Mouse (Mus musculus) neural tube, embryonic 12.5 days (tissue): ENCODE data around the gene Rnf43. TPM values are rescaled to one million over a fixed set of nuclear protein-coding genes. Genes with fewer than 3 reads are reported as not detected.

Source experiments
- ATAC-seq: fragments of 200-750 bp; cut with Nextera tagmentation; 2 replicates; pipeline ENCODE4 v1.8.0; 2017; ENCODE audit warnings: low read depth, mild to moderate bottlenecking, moderate TSS enrichment, moderate library complexity; ENCODE audit not compliant: low FRiP score
- H3K27ac ChIP-seq: fragments of 300-500 bp; sonication (generic); 2 replicates; pipeline ENCODE4 v1.5.1; 2016
- H3K27me3 ChIP-seq: fragments of 300-500 bp; sonication (generic); replicated peaks from 2 replicates; pipeline ENCODE4 v1.6.1; 2016; ENCODE audit warnings: mild to moderate bottlenecking
- H3K36me3 ChIP-seq: fragments of 300-500 bp; sonication (generic); 2 replicates; pipeline ENCODE4 v1.6.1; 2016; ENCODE audit warnings: mild to moderate bottlenecking
- H3K4me1 ChIP-seq: fragments of 300-500 bp; sonication (generic); 2 replicates; pipeline ENCODE4 v1.6.1; 2016
- H3K4me2 ChIP-seq: fragments of 300-500 bp; sonication (generic); replicated peaks from 2 replicates; pipeline ENCODE4 v1.6.1; 2016; ENCODE audit warnings: mild to moderate bottlenecking
- H3K4me3 ChIP-seq: fragments of 300-500 bp; sonication (generic); 2 replicates; pipeline ENCODE4 v1.5.1; 2016
- H3K9ac ChIP-seq: fragments of 300-500 bp; sonication (generic); 2 replicates; pipeline ENCODE4 v1.6.1; 2016; ENCODE audit warnings: mild to moderate bottlenecking
- H3K9me3 ChIP-seq: fragments of 300-500 bp; sonication (generic); 2 replicates; pipeline ENCODE4 v1.6.1; 2016; ENCODE audit warnings: mild to moderate bottlenecking
- WGBS: fragments of 180-500 bp; shearing (Covaris S2); methylation state at CpG from one replicate; pipeline ENCODE4 v1.1.7; 2016; 5-methylcytosine and 5-hydroxymethylcytosine counted together
- polyA plus RNA-seq: library from polyadenylated mRNA; unstranded; fragments of >200 nt; fragmentation: Nextera tagmentation; extraction: Ambion mirVana; gene quantifications from 2 replicates; pipeline ENCODE4 v1.2.1, GENCODE M21; 2016

Rnf43 gene
- polyA plus RNA-seq, result 0.57 and 1.1 TPM in 2 replicates

- Histone ChIP-seq H3K36me3 (no peaks in the 10 kb centered on the region), H3K9ac (no peak within 1 kb of the TSS), H3K4me1 (no peaks in the 10 kb centered on the region; the same call in 1 of the 2 replicates), H3K4me3 (0 out of 2 replicates have a peak within 1 kb of the TSS, but pooled peaks have one; percentile 1), H3K27me3 (peaks cover 17% of the 10 kb centered on the region; the same call in 1 of the 2 replicates), H3K4me2 (peak within 1 kb of the TSS; percentile 47), H3K27ac (no peak within 1 kb of the TSS), H3K9me3 (no peaks in the 10 kb centered on the region)
- 0 out of 2 replicates have a peak, but pooled peaks have one; percentile 58 for ATAC-seq
- under 1% methylated on average over 8 of the region's 8 CpGs for WGBS
Observed at GRCm38 (mm10) chr11:87662407-87662806, at the start of gene Rnf43. Gene Rnf43 (plus strand): TSS chr11:87662722.

- no peak overlapping the region for H3K4me2 ChIP-seq
- no peak for ATAC-seq
- peaks cover 6% of the 10 kb centered on the region; the same call in 1 of the 2 replicates for H3K9me3 ChIP-seq
- no peak overlapping the region for H3K9ac ChIP-seq
- WGBS, result 94% methylated on average over 7 of the region's 7 CpGs
- no peaks in the 10 kb centered on the region for H3K4me1 ChIP-seq
- H3K27me3 ChIP-seq, result no peaks in the 10 kb centered on the region
- no peak overlapping the region for H3K27ac ChIP-seq
- no peak overlapping the region for H3K4me3 ChIP-seq
- H3K36me3 ChIP-seq, result peaks cover 91% of the 10 kb centered on the region
Observed at GRCm38 (mm10) chr11:87613972-87614371, 48.5 kb upstream of the Rnf43 start.

- H3K4me3 ChIP-seq, result no peak overlapping the region
- H3K9me3 ChIP-seq, result peaks cover 6% of the 10 kb centered on the region; the same call in 1 of the 2 replicates
- H3K27me3 ChIP-seq, result no peaks in the 10 kb centered on the region
- H3K36me3 ChIP-seq, result peaks cover 79% of the 10 kb centered on the region
- H3K4me1 ChIP-seq, result no peaks in the 10 kb centered on the region
- no peak overlapping the region for H3K4me2 ChIP-seq
- WGBS, result 94% methylated on average over 5 of the region's 5 CpGs
- no peak for ATAC-seq
- H3K9ac ChIP-seq, result no peak overlapping the region
- H3K27ac ChIP-seq, result no peak overlapping the region
Observed at GRCm38 (mm10) chr11:87615551-87615950, 47.0 kb upstream of the Rnf43 start.

- no peaks in the 10 kb centered on the region for H3K4me1 ChIP-seq
Observed at GRCm38 (mm10) chr11:87615952-87616351, 46.6 kb upstream of the Rnf43 start.

GRCm38 (mm10) chr11:87616790-87617474 lies 45.6 kb upstream of the Rnf43 start, which contains the start of gene Hsf5:
Gene Hsf5 (plus strand): TSS chr11:87617164.
- H3K27me3 ChIP-seq, result no peaks in the 10 kb centered on the region
- no peak for ATAC-seq
- no peaks in the 10 kb centered on the region for H3K4me1 ChIP-seq
- H3K4me2 ChIP-seq, result no peak within 1 kb of the TSS
- whole genome bisulfite sequencing, result 87% methylated on average over 66 of the region's 69 CpGs
- no peak within 1 kb of the TSS for H3K9ac ChIP-seq
- H3K36me3 ChIP-seq, result peaks cover 65% of the 10 kb centered on the region
- no peak within 1 kb of the TSS for H3K27ac ChIP-seq
- no peak within 1 kb of the TSS for H3K4me3 ChIP-seq
- peaks cover 6% of the 10 kb centered on the region; the same call in 1 of the 2 replicates for H3K9me3 ChIP-seq

More at GRCm38 (mm10) chr11:87615952-87616351, 46.6 kb upstream of the Rnf43 start:
- H3K27ac ChIP-seq, result no peak overlapping the region
- H3K4me2 ChIP-seq, result no peak overlapping the region
- no peak overlapping the region for H3K9ac ChIP-seq
- H3K4me3 ChIP-seq, result no peak overlapping the region
- 99% methylated on average over 2 of the region's 2 CpGs for WGBS
- H3K36me3 ChIP-seq, result peaks cover 74% of the 10 kb centered on the region
- peaks cover 6% of the 10 kb centered on the region; the same call in 1 of the 2 replicates for H3K9me3 ChIP-seq
- ATAC-seq, result no peak
- no peaks in the 10 kb centered on the region for H3K27me3 ChIP-seq

- no peak overlapping the region for H3K27ac ChIP-seq
- WGBS, result 93% methylated on average over 32 of the region's 32 CpGs
Observed at GRCm38 (mm10) chr11:87617606-87618005, 44.9 kb upstream of the Rnf43 start.

GRCm38 (mm10) chr11:87623160-87623559 lies 39.4 kb upstream of the Rnf43 start:
- no peak for ATAC-seq
- Histone ChIP-seq H3K36me3 (peaks cover 36% of the 10 kb centered on the region), H3K4me3 (no peak overlapping the region), H3K27me3 (no peaks in the 10 kb centered on the region), H3K4me1 (no peaks in the 10 kb centered on the region), H3K4me2 (no peak overlapping the region), H3K27ac (no peak overlapping the region), H3K9ac (no peak overlapping the region), H3K9me3 (no peaks in the 10 kb centered on the region)
- WGBS, result 82% methylated on average over 4 of the region's 4 CpGs

More at GRCm38 (mm10) chr11:87617606-87618005, 44.9 kb upstream of the Rnf43 start:
- H3K27me3 ChIP-seq, result no peaks in the 10 kb centered on the region
- H3K4me2 ChIP-seq, result no peak overlapping the region
- no peak overlapping the region for H3K4me3 ChIP-seq
- no peaks in the 10 kb centered on the region for H3K4me1 ChIP-seq
- H3K36me3 ChIP-seq, result peaks cover 59% of the 10 kb centered on the region
- ATAC-seq, result no peak
- H3K9ac ChIP-seq, result no peak overlapping the region
- H3K9me3 ChIP-seq, result peaks cover 6% of the 10 kb centered on the region; the same call in 1 of the 2 replicates

- Histone ChIP-seq H3K27me3 (no peaks in the 10 kb centered on the region), H3K27ac (no peak overlapping the region), H3K4me2 (no peak overlapping the region), H3K4me1 (no peaks in the 10 kb centered on the region), H3K4me3 (no peak overlapping the region), H3K9ac (no peak overlapping the region), H3K36me3 (peaks cover 14% of the 10 kb centered on the region), H3K9me3 (no peaks in the 10 kb centered on the region)
- no peak for ATAC-seq
- WGBS, result 36% methylated on average over 10 of the region's 10 CpGs
Observed at GRCm38 (mm10) chr11:87629859-87630258, 32.7 kb upstream of the Rnf43 start.

GRCm38 (mm10) chr11:87638793-87639192 lies 23.7 kb upstream of the Rnf43 start:
- no peaks in the 10 kb centered on the region for H3K27me3 ChIP-seq
- WGBS, result 15% methylated on average over 2 of the region's 2 CpGs
- no peaks in the 10 kb centered on the region for H3K9me3 ChIP-seq
- H3K36me3 ChIP-seq, result peaks cover 5% of the 10 kb centered on the region; the same call in 1 of the 2 replicates
- no peak for ATAC-seq
- peak overlapping the region; percentile 78 for H3K4me2 ChIP-seq
- peak overlapping the region; percentile 40 for H3K4me3 ChIP-seq
- no peak overlapping the region for H3K27ac ChIP-seq
- H3K9ac ChIP-seq, result peak overlapping the region; percentile 69
- H3K4me1 ChIP-seq, result peaks cover 7% of the 10 kb centered on the region

GRCm38 (mm10) chr11:87639206-87639605 lies 23.3 kb upstream of the Rnf43 start:
- H3K27me3 ChIP-seq, result no peaks in the 10 kb centered on the region
- H3K27ac ChIP-seq, result no peak overlapping the region
- no peak for ATAC-seq
- peaks cover 5% of the 10 kb centered on the region; the same call in 1 of the 2 replicates for H3K36me3 ChIP-seq
- peak overlapping the region; percentile 40 for H3K4me3 ChIP-seq
- peak overlapping the region; percentile 78 for H3K4me2 ChIP-seq
- peaks cover 7% of the 10 kb centered on the region for H3K4me1 ChIP-seq
- no peaks in the 10 kb centered on the region for H3K9me3 ChIP-seq
- H3K9ac ChIP-seq, result peak overlapping the region; percentile 69
- WGBS, result under 1% methylated on average over 29 of the region's 29 CpGs

GRCm38 (mm10) chr11:87642865-87643264 lies 19.7 kb upstream of the Rnf43 start:
- Histone ChIP-seq H3K4me3 (no peak overlapping the region), H3K27ac (no peak overlapping the region), H3K27me3 (no peaks in the 10 kb centered on the region), H3K36me3 (no peaks in the 10 kb centered on the region; the same call in 1 of the 2 replicates), H3K4me1 (peaks cover 7% of the 10 kb centered on the region), H3K9me3 (no peaks in the 10 kb centered on the region), H3K9ac (no peak overlapping the region), H3K4me2 (no peak overlapping the region)
- no peak for ATAC-seq

- H3K4me3 ChIP-seq, result no peak overlapping the region
- H3K9me3 ChIP-seq, result no peaks in the 10 kb centered on the region
- no peaks in the 10 kb centered on the region for H3K27me3 ChIP-seq
- no peak overlapping the region for H3K9ac ChIP-seq
- H3K36me3 ChIP-seq, result no peaks in the 10 kb centered on the region
- H3K4me1 ChIP-seq, result no peaks in the 10 kb centered on the region
- no peak overlapping the region for H3K4me2 ChIP-seq
- ATAC-seq, result no peak
- no peak overlapping the region for H3K27ac ChIP-seq
- WGBS, result 83% methylated on average over 5 of the region's 5 CpGs
Observed at GRCm38 (mm10) chr11:87654693-87655092, 7.8 kb upstream of the Rnf43 start.
